Mouse (Mus musculus) c-Kit-positive CD71-positive TER-119-positive erythroid progenitor cells, embryonic 14.5 days (primary cell): ENCODE data around the gene Nucb1.
A peak's percentile ranks its signal among the peaks of the same experiment; 100 is the strongest.
"Not testable (repeated sequence)": the region's sequence is repeated elsewhere in the genome, so short reads cannot be mapped to it uniquely, and the experiment has no call there.

Experiments
- DNase-seq: peaks from one replicate; pipeline ENCODE4 v3.0.0-alpha.2; 2013; ENCODE audit warnings: low spot score

The Nucb1 gene

GRCm38 (mm10) chr7:45509912-45510787 lies at the start of gene Nucb1:
TSS of gene Nucb1 (minus strand) at chr7:45510406.
- DNase-seq = peak; percentile 93

- no peak for DNase-seq
Observed at GRCm38 (mm10) chr7:45558907-45559306, 48.7 kb upstream of the Nucb1 start.

- DNase-seq = peak; percentile 73
Observed at GRCm38 (mm10) chr7:45555787-45556186, 45.6 kb upstream of the Nucb1 start.

GRCm38 (mm10) chr7:45554744-45555143 lies 44.5 kb upstream of the Nucb1 start, which contains the start of gene Hsd17b14:
TSS of gene Hsd17b14 (plus strand) at chr7:45554893.
- no peak for DNase-seq

- DNase-seq = no peak
Observed at GRCm38 (mm10) chr7:45553990-45554389, 43.8 kb upstream of the Nucb1 start.

GRCm38 (mm10) chr7:45553519-45553918 lies 43.3 kb upstream of the Nucb1 start:
- no peak for DNase-seq

- no peak for DNase-seq
Observed at GRCm38 (mm10) chr7:45551512-45551883, 41.3 kb upstream of the Nucb1 start.

GRCm38 (mm10) chr7:45550821-45551511 lies 40.8 kb upstream of the Nucb1 start:
- DNase-seq = no peak

- no peak for DNase-seq
Observed at GRCm38 (mm10) chr7:45549641-45550436, 39.6 kb upstream of the Nucb1 start.

- no peak for DNase-seq
Observed at GRCm38 (mm10) chr7:45544525-45544924, 34.3 kb upstream of the Nucb1 start.

GRCm38 (mm10) chr7:45540213-45540612 lies 30.0 kb upstream of the Nucb1 start:
- no peak for DNase-seq

GRCm38 (mm10) chr7:45539095-45539494 lies 28.9 kb upstream of the Nucb1 start:
- no peak for DNase-seq

GRCm38 (mm10) chr7:45538163-45539041 lies 28.2 kb upstream of the Nucb1 start:
- no peak for DNase-seq

GRCm38 (mm10) chr7:45537602-45538001 lies 27.4 kb upstream of the Nucb1 start:
- no peak for DNase-seq

- DNase-seq = no peak
Observed at GRCm38 (mm10) chr7:45535676-45536075, 25.5 kb upstream of the Nucb1 start.

- DNase-seq = no peak
Observed at GRCm38 (mm10) chr7:45530643-45531042, 20.4 kb upstream of the Nucb1 start.

GRCm38 (mm10) chr7:45529461-45529860 lies 19.3 kb upstream of the Nucb1 start:
- no peak for DNase-seq

GRCm38 (mm10) chr7:45527169-45527568 lies 17.0 kb upstream of the Nucb1 start:
- DNase-seq = not testable (repeated sequence)

GRCm38 (mm10) chr7:45526474-45527120 lies 16.4 kb upstream of the Nucb1 start:
- peak; percentile 54 for DNase-seq

GRCm38 (mm10) chr7:45525809-45526473 lies 15.7 kb upstream of the Nucb1 start, which contains the start of the genes Ppp1r15a and Plekha4:
TSS of gene Ppp1r15a (minus strand) at chr7:45526268.
TSS of gene Plekha4 (plus strand) at chr7:45526330.
- peak; percentile 95 for DNase-seq
